Mouse (Mus musculus) heart, postnatal 0 days (tissue): ENCODE data around the gene Gmfg.

Experiments
- CTCF ChIP-seq: IDR thresholded peaks from 2 replicates; pipeline ENCODE4 v1.5.1; 2016; ENCODE audit warnings: antibody characterized with exemption, control low read depth, low read depth
- EP300 ChIP-seq: IDR thresholded peaks from 2 replicates; pipeline ENCODE4 v1.6.1; 2016; ENCODE audit warnings: antibody characterized with exemption, low read depth

GRCm38 (mm10) chr7:28440739-28441138, 3.5 kb downstream of the Gmfg start:
- TF ChIP-seq CTCF: no peak
- TF ChIP-seq EP300: no peak
